Mouse (Mus musculus) heart, embryonic 16.5 days (tissue): Measurements from ENCODE around the gene Il1a. TPM values are rescaled to one million over a fixed set of nuclear protein-coding genes. Genes with fewer than 3 reads are reported as not detected.

Source experiments
- ATAC-seq: fragments of 200-750 bp; cut with Nextera tagmentation; replicated peaks from 2 replicates; pipeline ENCODE4 v1.8.0; 2017; ENCODE audit warnings: moderate number of reproducible peaks; ENCODE audit not compliant: insufficient read depth, low FRiP score; ENCODE audit errors: extremely low read depth
- H3K27ac ChIP-seq: fragments of 300-500 bp; sonication (generic); 2 replicates; pipeline ENCODE4 v1.5.1; 2014; ENCODE audit warnings: mild to moderate bottlenecking, low read length, control low read depth, moderate library complexity
- H3K27me3 ChIP-seq: fragments of 300-500 bp; sonication (generic); 2 replicates; pipeline ENCODE4 v1.6.1; 2014; ENCODE audit warnings: low read length, mixed read lengths; ENCODE audit not compliant: control insufficient read depth, insufficient read depth
- H3K36me3 ChIP-seq: fragments of 300-500 bp; sonication (generic); 2 replicates; pipeline ENCODE4 v1.6.1; 2014; ENCODE audit not compliant: control insufficient read depth, insufficient read depth
- H3K4me1 ChIP-seq: fragments of 300-500 bp; sonication (generic); 2 replicates; pipeline ENCODE4 v1.6.1; 2014; ENCODE audit warnings: low read length, mixed read lengths; ENCODE audit not compliant: control insufficient read depth, insufficient read depth
- H3K4me2 ChIP-seq: fragments of 300-500 bp; sonication (generic); 2 replicates; pipeline ENCODE4 v1.6.1; 2014; ENCODE audit warnings: low read depth, mild to moderate bottlenecking, control low read depth, low read length
- H3K4me3 ChIP-seq: fragments of 300-500 bp; sonication (generic); 2 replicates; pipeline ENCODE4 v1.5.1; 2014; ENCODE audit warnings: mild to moderate bottlenecking, control low read depth, low read length
- H3K9ac ChIP-seq: fragments of 300-500 bp; sonication (generic); 2 replicates; pipeline ENCODE4 v1.6.1; 2014; ENCODE audit warnings: low read length, control low read depth
- H3K9me3 ChIP-seq: fragments of 300-500 bp; sonication (generic); replicated peaks from 2 replicates; pipeline ENCODE4 v1.6.1; 2016; ENCODE audit warnings: low read length; ENCODE audit not compliant: control insufficient read depth
- WGBS: fragments of 180-500 bp; shearing (Covaris S2); extraction: QIAGEN DNeasy Blood & Tissue Kit; methylation state at CpG from one replicate; pipeline ENCODE4 v1.1.7; 2014; 5-methylcytosine and 5-hydroxymethylcytosine counted together
- polyA plus RNA-seq: library from polyadenylated mRNA; unstranded; fragments of >200 nt; fragmentation: Nextera tagmentation; extraction: Ambion mirVana; gene quantifications from 2 replicates; pipeline ENCODE4 v1.2.1, GENCODE M21; 2015

The Il1a gene
- polyA plus RNA-seq = 0.11 and 0.22 TPM in 2 replicates

DNA sequence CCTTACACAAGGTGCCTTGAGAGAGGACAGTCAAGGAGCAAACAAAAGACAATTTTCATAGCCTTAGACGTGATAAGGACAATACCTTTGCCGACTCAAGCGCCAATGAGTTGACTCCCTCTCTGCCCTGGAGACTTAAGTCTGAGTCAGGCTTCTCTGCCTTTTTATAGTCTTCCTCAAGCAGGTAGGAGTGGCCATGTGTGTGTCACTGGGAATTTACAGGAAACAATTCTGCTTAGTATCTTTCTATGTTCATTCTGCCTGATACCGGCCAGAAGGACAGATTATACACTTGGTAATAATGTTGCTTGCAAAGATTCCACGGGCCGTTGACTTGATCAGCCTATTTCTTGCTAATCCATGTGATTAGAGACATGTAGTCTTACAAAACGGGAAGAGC, at the start of gene Il1a:
Gene Il1a (minus strand): TSS at position 137 of the 400 bp plus-strand sequence.
- ATAC-seq = no peak
- H3K36me3 ChIP-seq = no peaks in the 10 kb centered on the region
- H3K4me3 ChIP-seq = no peak within 1 kb of the TSS
- no peak within 1 kb of the TSS for H3K9ac ChIP-seq
- no peaks in the 10 kb centered on the region for H3K9me3 ChIP-seq
- H3K27me3 ChIP-seq = no peaks in the 10 kb centered on the region
- 70% methylated on average over 7 of the region's 7 CpGs for WGBS
- no peak within 1 kb of the TSS for H3K27ac ChIP-seq
- H3K4me1 ChIP-seq = no peaks in the 10 kb centered on the region
- H3K4me2 ChIP-seq = no peak within 1 kb of the TSS

DNA sequence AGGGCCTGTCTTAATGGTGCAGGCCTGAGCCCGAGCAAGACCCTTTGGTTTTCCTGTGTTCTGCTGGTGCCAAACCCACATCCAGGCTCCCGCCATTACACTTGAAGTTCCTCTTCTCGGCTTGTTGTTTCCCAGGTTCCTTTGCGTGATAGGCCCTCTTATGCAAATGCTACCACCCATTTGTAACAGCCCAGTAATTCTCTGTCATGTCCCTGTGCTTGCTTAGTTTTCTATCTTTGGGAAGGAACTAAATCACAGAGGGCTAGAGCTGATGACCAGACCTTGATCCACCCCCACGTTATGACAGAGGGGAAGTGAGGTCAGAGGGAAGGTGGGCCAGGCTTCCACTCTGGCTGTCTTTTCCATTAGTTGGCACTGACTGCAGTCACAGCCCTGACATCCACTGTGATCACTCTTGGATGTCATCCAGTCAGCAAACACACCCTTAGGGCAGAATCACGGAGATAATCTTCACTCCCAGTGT, 28.4 kb upstream of the Il1a start:
- no peak for ATAC-seq
- 66% methylated on average over 6 of the region's 6 CpGs for WGBS
- no peak overlapping the region for H3K9ac ChIP-seq
- no peak overlapping the region for H3K4me2 ChIP-seq
- H3K27ac ChIP-seq = no peak overlapping the region
- no peaks in the 10 kb centered on the region for H3K27me3 ChIP-seq
- H3K4me1 ChIP-seq = no peaks in the 10 kb centered on the region
- H3K36me3 ChIP-seq = no peaks in the 10 kb centered on the region
- peaks cover 5% of the 10 kb centered on the region for H3K9me3 ChIP-seq
- H3K4me3 ChIP-seq = no peak overlapping the region

DNA sequence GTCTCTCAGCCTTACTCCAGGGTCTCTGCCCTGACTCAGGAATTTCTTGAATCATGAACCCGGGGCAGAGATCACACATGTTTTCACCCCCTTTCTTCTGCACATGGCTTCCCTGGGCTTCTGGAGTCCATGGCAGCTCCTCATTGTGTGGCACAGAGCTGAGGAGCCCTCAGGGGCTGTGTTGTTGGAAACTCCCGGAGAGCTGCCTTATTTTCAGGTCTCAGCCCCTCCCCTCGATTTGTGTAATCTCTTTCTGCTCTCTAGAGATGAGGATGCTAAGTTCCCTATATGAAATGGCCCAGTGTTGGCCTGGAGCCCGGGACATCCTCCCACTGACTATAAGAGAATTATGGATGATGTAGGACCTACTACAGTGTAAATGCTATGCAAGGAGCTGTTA, 23.7 kb upstream of the Il1a start:
- no peak overlapping the region for H3K4me2 ChIP-seq
- H3K36me3 ChIP-seq = no peaks in the 10 kb centered on the region
- H3K9ac ChIP-seq = no peak overlapping the region
- H3K4me1 ChIP-seq = no peaks in the 10 kb centered on the region
- 56% methylated on average over 4 of the region's 4 CpGs for WGBS
- no peaks in the 10 kb centered on the region for H3K9me3 ChIP-seq
- no peak for ATAC-seq
- H3K4me3 ChIP-seq = no peak overlapping the region
- H3K27me3 ChIP-seq = no peaks in the 10 kb centered on the region
- H3K27ac ChIP-seq = no peak overlapping the region

DNA sequence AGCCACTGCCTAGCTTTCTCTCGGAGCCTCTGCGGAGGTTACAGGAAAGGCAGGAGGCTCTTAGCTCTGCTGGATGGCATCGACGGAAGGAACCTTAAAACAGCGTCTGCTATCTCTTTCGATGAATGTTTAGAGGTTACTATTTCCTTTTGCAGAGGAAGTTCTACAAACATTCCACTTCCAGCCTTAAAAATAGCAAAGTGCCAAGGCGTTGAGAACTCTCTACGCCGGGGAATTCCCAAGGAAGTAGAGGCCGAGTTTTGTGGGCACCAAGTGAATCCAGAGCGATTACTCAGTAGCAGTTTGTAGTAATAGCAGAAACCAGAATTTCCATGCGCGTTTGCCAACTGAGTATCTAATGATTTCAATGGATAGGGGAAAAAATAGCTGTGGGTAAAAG, 20.8 kb upstream of the Il1a start:
- WGBS = 58% methylated on average over 13 of the region's 13 CpGs
- Histone ChIP-seq H3K9me3 (peaks cover under 1% of the 10 kb centered on the region), H3K27ac (no peak overlapping the region), H3K4me2 (no peak overlapping the region), H3K36me3 (no peaks in the 10 kb centered on the region), H3K27me3 (no peaks in the 10 kb centered on the region), H3K4me3 (no peak overlapping the region), H3K4me1 (no peaks in the 10 kb centered on the region), H3K9ac (no peak overlapping the region)
- no peak for ATAC-seq

- Histone ChIP-seq H3K4me2 (no peak overlapping the region), H3K4me1 (no peaks in the 10 kb centered on the region), H3K27me3 (no peaks in the 10 kb centered on the region), H3K9me3 (peaks cover 3% of the 10 kb centered on the region), H3K4me3 (no peak overlapping the region), H3K36me3 (no peaks in the 10 kb centered on the region), H3K9ac (no peak overlapping the region), H3K27ac (no peak overlapping the region)
- ATAC-seq = no peak
- WGBS = 48% methylated on average over 7 of the region's 7 CpGs
Measured at GRCm38 (mm10) chr2:129330024-129330423, 20.3 kb upstream of the Il1a start.

- H3K4me3 ChIP-seq = no peak overlapping the region
- H3K4me2 ChIP-seq = no peak overlapping the region
- no peak overlapping the region for H3K9ac ChIP-seq
- no peaks in the 10 kb centered on the region for H3K4me1 ChIP-seq
- 78% methylated on average over 4 of the region's 4 CpGs for WGBS
- H3K9me3 ChIP-seq = peaks cover 3% of the 10 kb centered on the region
- no peak for ATAC-seq
- no peaks in the 10 kb centered on the region for H3K27me3 ChIP-seq
- H3K27ac ChIP-seq = no peak overlapping the region
- H3K36me3 ChIP-seq = no peaks in the 10 kb centered on the region
Measured at GRCm38 (mm10) chr2:129328238-129328637, 18.5 kb upstream of the Il1a start.

- 74% methylated on average over 3 of the region's 3 CpGs for WGBS
- Histone ChIP-seq H3K4me1 (no peaks in the 10 kb centered on the region), H3K4me3 (no peak overlapping the region), H3K36me3 (no peaks in the 10 kb centered on the region), H3K9ac (no peak overlapping the region), H3K4me2 (no peak overlapping the region), H3K27ac (no peak overlapping the region), H3K9me3 (peaks cover 3% of the 10 kb centered on the region), H3K27me3 (no peaks in the 10 kb centered on the region)
- no peak for ATAC-seq
Measured at GRCm38 (mm10) chr2:129324216-129324615, 14.4 kb upstream of the Il1a start.

GRCm38 (mm10) chr2:129322117-129322635, 12.4 kb upstream of the Il1a start:
- ATAC-seq = no peak
- Histone ChIP-seq H3K36me3 (no peaks in the 10 kb centered on the region), H3K9ac (no peak overlapping the region), H3K4me2 (no peak overlapping the region), H3K27me3 (no peaks in the 10 kb centered on the region), H3K9me3 (peaks cover 3% of the 10 kb centered on the region), H3K4me1 (no peaks in the 10 kb centered on the region), H3K27ac (no peak overlapping the region), H3K4me3 (no peak overlapping the region)
- 52% methylated on average over 1 of the region's 1 CpGs for WGBS

- H3K27me3 ChIP-seq = no peaks in the 10 kb centered on the region
- ATAC-seq = no peak
- H3K4me3 ChIP-seq = no peak overlapping the region
- H3K36me3 ChIP-seq = no peaks in the 10 kb centered on the region
- no peak overlapping the region for H3K4me2 ChIP-seq
- H3K27ac ChIP-seq = no peak overlapping the region
- H3K4me1 ChIP-seq = no peaks in the 10 kb centered on the region
- no peak overlapping the region for H3K9ac ChIP-seq
- no peaks in the 10 kb centered on the region for H3K9me3 ChIP-seq
- WGBS = 66% methylated on average over 8 of the region's 8 CpGs
Measured at GRCm38 (mm10) chr2:129320033-129320605, 10.3 kb upstream of the Il1a start.
